Mouse (Mus musculus): ENCODE results near the gene Ap5b1.

Ap5b1 gene

GRCm38 (mm10) chr19:5567534-5568469, at the start of gene Ap5b1:
Gene Ap5b1, plus strand, starts transcription at chr19:5568025.
- peak; percentile 99 for DNase-seq

GRCm38 (mm10) chr19:5518721-5519120, 49.1 kb upstream of the Ap5b1 start:
- no peak for DNase-seq

- no peak for DNase-seq
Observed at GRCm38 (mm10) chr19:5525204-5525603, 42.6 kb upstream of the Ap5b1 start.

- peak; percentile 99 for DNase-seq
Observed at GRCm38 (mm10) chr19:5529325-5530137, 38.3 kb upstream of the Ap5b1 start.

GRCm38 (mm10) chr19:5530138-5530524, 37.7 kb upstream of the Ap5b1 start:
- no peak for DNase-seq

GRCm38 (mm10) chr19:5532520-5532919, 35.3 kb upstream of the Ap5b1 start:
- no peak for DNase-seq

GRCm38 (mm10) chr19:5538786-5539185, 29.0 kb upstream of the Ap5b1 start:
- DNase-seq, result no peak

- DNase-seq, result no peak
Observed at GRCm38 (mm10) chr19:5543362-5543761, 24.5 kb upstream of the Ap5b1 start.

GRCm38 (mm10) chr19:5544031-5544430, 23.8 kb upstream of the Ap5b1 start:
- no peak for DNase-seq

GRCm38 (mm10) chr19:5547471-5548056, 20.3 kb upstream of the Ap5b1 start:
- no peak for DNase-seq

- no peak for DNase-seq
Observed at GRCm38 (mm10) chr19:5553802-5554201, 14.0 kb upstream of the Ap5b1 start.

GRCm38 (mm10) chr19:5554212-5554611, 13.6 kb upstream of the Ap5b1 start:
- no peak for DNase-seq

GRCm38 (mm10) chr19:5558169-5558568, 9.7 kb upstream of the Ap5b1 start:
- DNase-seq, result no peak

- DNase-seq, result no peak
Observed at GRCm38 (mm10) chr19:5558770-5559169, 9.1 kb upstream of the Ap5b1 start.

GRCm38 (mm10) chr19:5559229-5559628, 8.6 kb upstream of the Ap5b1 start:
- no peak for DNase-seq

GRCm38 (mm10) chr19:5559631-5560456, 8.0 kb upstream of the Ap5b1 start:
- DNase-seq, result no peak

GRCm38 (mm10) chr19:5560457-5561041, 7.3 kb upstream of the Ap5b1 start, which contains the start of gene Ovol1:
Gene Ovol1, minus strand, starts transcription at chr19:5560646.
- DNase-seq, result no peak

- DNase-seq, result no peak
Observed at GRCm38 (mm10) chr19:5561252-5561790, 6.5 kb upstream of the Ap5b1 start.

GRCm38 (mm10) chr19:5561886-5562285, 5.9 kb upstream of the Ap5b1 start:
- DNase-seq, result no peak

GRCm38 (mm10) chr19:5562776-5563175, 5.0 kb upstream of the Ap5b1 start:
- no peak for DNase-seq

GRCm38 (mm10) chr19:5566316-5566715, 1.5 kb upstream of the Ap5b1 start:
- peak; percentile 93 for DNase-seq

- DNase-seq, result no peak
Observed at GRCm38 (mm10) chr19:5567180-5567533, 668 bp upstream of the Ap5b1 start.
